Mouse (Mus musculus) forebrain, embryonic 16.5 days (tissue): Measurements from ENCODE around the gene Anxa9. TPM values are rescaled to one million over a fixed set of nuclear protein-coding genes. Genes with fewer than 3 reads are reported as not detected.
A peak's percentile ranks its signal among the peaks of the same experiment; 100 is the strongest.

Source experiments
- ATAC-seq: fragments of 200-750 bp; cut with Nextera tagmentation; 2 replicates; pipeline ENCODE4 v1.8.0; 2017; ENCODE audit warnings: mild to moderate bottlenecking, moderate library complexity
- H3K27ac ChIP-seq: fragments of 300-500 bp; sonication (generic); 2 replicates; pipeline ENCODE4 v1.5.1; 2014; ENCODE audit warnings: low read length, control low read depth
- H3K27me3 ChIP-seq: fragments of 300-500 bp; sonication (generic); replicated peaks from 2 replicates; pipeline ENCODE4 v1.6.1; 2014; ENCODE audit warnings: low read length; ENCODE audit not compliant: control insufficient read depth, insufficient read depth
- H3K36me3 ChIP-seq: fragments of 300-500 bp; sonication (generic); 2 replicates; pipeline ENCODE4 v1.6.1; 2014; ENCODE audit not compliant: control insufficient read depth, insufficient read depth
- H3K4me1 ChIP-seq: fragments of 300-500 bp; sonication (generic); replicated peaks from 2 replicates; pipeline ENCODE4 v1.6.1; 2014; ENCODE audit warnings: low read length; ENCODE audit not compliant: control insufficient read depth, insufficient read depth
- H3K4me2 ChIP-seq: fragments of 300-500 bp; sonication (generic); 2 replicates; pipeline ENCODE4 v1.6.1; 2014; ENCODE audit warnings: mild to moderate bottlenecking, low read length, control low read depth
- H3K4me3 ChIP-seq: fragments of 300-500 bp; sonication (generic); replicated peaks from 2 replicates; pipeline ENCODE4 v1.5.1; 2014; ENCODE audit warnings: mild to moderate bottlenecking, low read length, control low read depth
- H3K9ac ChIP-seq: fragments of 300-500 bp; sonication (generic); replicated peaks from 2 replicates; pipeline ENCODE4 v1.6.1; 2014; ENCODE audit warnings: low read depth, low read length, control low read depth
- H3K9me3 ChIP-seq: fragments of 300-500 bp; sonication (generic); 2 replicates; pipeline ENCODE4 v1.6.1; 2016; ENCODE audit warnings: low read length; ENCODE audit not compliant: control insufficient read depth
- WGBS: fragments of 180-500 bp; shearing (Covaris S2); extraction: QIAGEN DNeasy Blood & Tissue Kit; methylation state at CpG from one replicate; pipeline ENCODE4 v1.1.7; 2014; 5-methylcytosine and 5-hydroxymethylcytosine counted together
- polyA plus RNA-seq: library from polyadenylated mRNA; unstranded; fragments of >200 nt; fragmentation: Nextera tagmentation; extraction: Ambion mirVana; gene quantifications from 2 replicates; pipeline ENCODE4 v1.2.1, GENCODE M21; 2015

Anxa9 gene
- polyA plus RNA-seq, 1 experiment from 2014 or later, result 0.51 TPM

GRCm38 (mm10) chr3:95246465-95247231 is 60.3 kb downstream of the Anxa9 start:
- H3K9me3 ChIP-seq, result no peaks in the 10 kb centered on the region
- H3K27me3 ChIP-seq, result no peaks in the 10 kb centered on the region
- no peak overlapping the region for H3K4me2 ChIP-seq
- no peak overlapping the region for H3K9ac ChIP-seq
- WGBS, result 60% methylated on average over 5 of the region's 5 CpGs
- no peaks in the 10 kb centered on the region for H3K36me3 ChIP-seq
- no peak overlapping the region for H3K27ac ChIP-seq
- H3K4me3 ChIP-seq, result no peak overlapping the region
- ATAC-seq, result 0 out of 2 replicates have a peak, but pooled peaks have one; percentile 20
- no peaks in the 10 kb centered on the region for H3K4me1 ChIP-seq

Other genes starting within 250 kb of the Anxa9 start
- gene Pip5k1a, start 200.2 kb downstream of the Anxa9 start, polyA plus RNA-seq, result 20.3 and 21.7 TPM in 2 replicates
- gene Vps72, start 196.2 kb downstream of the Anxa9 start, polyA plus RNA-seq, result 230 and 233 TPM in 2 replicates
- 0.65 and 0.91 TPM in 2 replicates for gene Tmod4, start 182.7 kb downstream of the Anxa9 start, polyA plus RNA-seq
- 90.1 and 93.1 TPM in 2 replicates for gene Scnm1, start 173.2 kb downstream of the Anxa9 start, polyA plus RNA-seq
- gene Lysmd1, start 173.1 kb downstream of the Anxa9 start, polyA plus RNA-seq, result 41.9 and 46.6 TPM in 2 replicates
- gene Tnfaip8l2, start 164.8 kb downstream of the Anxa9 start, polyA plus RNA-seq, result 2.1 and 2.5 TPM in 2 replicates
- gene Sema6c, start 146.7 kb downstream of the Anxa9 start, polyA plus RNA-seq, result 21.4 and 22.6 TPM in 2 replicates
- 4.2 and 5.6 TPM in 2 replicates for gene Gabpb2, start 89.3 kb downstream of the Anxa9 start, polyA plus RNA-seq
- gene Cdc42se1, start 78.4 kb downstream of the Anxa9 start, polyA plus RNA-seq, result 72.9 and 79.3 TPM in 2 replicates
- 263 and 264 TPM in 2 replicates for gene Mllt11, start 75.0 kb downstream of the Anxa9 start, polyA plus RNA-seq
- gene Gm128, start 65.6 kb downstream of the Anxa9 start, polyA plus RNA-seq, result 0.27 TPM in 1 of 2 replicates, not detected in the other
- gene Bnipl, start 56.0 kb downstream of the Anxa9 start, polyA plus RNA-seq, result 0.23 TPM in 1 of 2 replicates, not detected in the other
- 43.6 and 44.3 TPM in 2 replicates for gene Mindy1, start 25.8 kb downstream of the Anxa9 start, polyA plus RNA-seq
- 45.8 and 55.6 TPM in 2 replicates for gene Prune1, start 25.1 kb downstream of the Anxa9 start, polyA plus RNA-seq
- gene Cers2, start 7.6 kb upstream of the Anxa9 start, polyA plus RNA-seq, result 104 and 108 TPM in 2 replicates
- 52.6 and 53.9 TPM in 2 replicates for gene Setdb1, start 50.0 kb upstream of the Anxa9 start, polyA plus RNA-seq
- not detected in 2 replicates for gene 4930558C23Rik, start 95.7 kb upstream of the Anxa9 start, polyA plus RNA-seq
- gene Arnt, start 127.2 kb upstream of the Anxa9 start, polyA plus RNA-seq, result 25.3 and 25.5 TPM in 2 replicates
- 3.2 and 8.4 TPM in 2 replicates for gene Ctsk, start 192.1 kb upstream of the Anxa9 start, polyA plus RNA-seq
- 11.0 and 11.1 TPM in 2 replicates for gene Ctss, start 219.6 kb upstream of the Anxa9 start, polyA plus RNA-seq